Mouse (Mus musculus) liver, embryonic 13.5 days (tissue): Measurements from ENCODE around the gene Setd4. TPM values are rescaled to one million over a fixed set of nuclear protein-coding genes. Genes with fewer than 3 reads are reported as not detected.
"Not testable (repeated sequence)": the region's sequence is repeated elsewhere in the genome, so short reads cannot be mapped to it uniquely, and the experiment has no call there.

Experiments used
- ATAC-seq: fragments of 200-750 bp; cut with Nextera tagmentation; 2 replicates; pipeline ENCODE4 v1.8.0; 2017; ENCODE audit warnings: low read depth, mild to moderate bottlenecking, moderate number of reproducible peaks, moderate library complexity
- DNase-seq: peaks from one replicate; pipeline ENCODE4 v3.0.0; 2022
- H3K27ac ChIP-seq: fragments of 300-500 bp; sonication (generic); 2 replicates; pipeline ENCODE4 v1.5.1; 2015; ENCODE audit warnings: moderate library complexity, mild to moderate bottlenecking, inconsistent platforms
- H3K27me3 ChIP-seq: fragments of 300-500 bp; sonication (generic); 2 replicates; pipeline ENCODE4 v1.6.1; 2015; ENCODE audit warnings: mild to moderate bottlenecking, inconsistent platforms
- H3K36me3 ChIP-seq: fragments of 300-500 bp; sonication (generic); 2 replicates; pipeline ENCODE4 v1.6.1; 2015; ENCODE audit warnings: mild to moderate bottlenecking, inconsistent platforms
- H3K4me1 ChIP-seq: fragments of 300-500 bp; sonication (generic); replicated peaks from 2 replicates; pipeline ENCODE4 v1.6.1; 2015; ENCODE audit warnings: inconsistent platforms
- H3K4me2 ChIP-seq: fragments of 300-500 bp; sonication (generic); 2 replicates; pipeline ENCODE4 v1.6.1; 2015; ENCODE audit warnings: inconsistent platforms, mild to moderate bottlenecking, moderate library complexity
- H3K4me3 ChIP-seq: fragments of 300-500 bp; sonication (generic); replicated peaks from 2 replicates; pipeline ENCODE4 v1.5.1; 2015; ENCODE audit warnings: mild to moderate bottlenecking, inconsistent platforms
- H3K9ac ChIP-seq: fragments of 300-500 bp; sonication (generic); 2 replicates; pipeline ENCODE4 v1.6.1; 2015; ENCODE audit warnings: mild to moderate bottlenecking, inconsistent platforms
- H3K9me3 ChIP-seq: fragments of 300-500 bp; sonication (generic); replicated peaks from 2 replicates; pipeline ENCODE4 v1.6.1; 2016; ENCODE audit warnings: inconsistent platforms
- WGBS: fragments of 180-500 bp; shearing (Covaris S2); methylation state at CpG from one replicate; pipeline ENCODE4 v1.1.7; 2015; ENCODE audit not compliant: insufficient replicate concordance; 5-methylcytosine and 5-hydroxymethylcytosine counted together
- polyA plus RNA-seq: library from polyadenylated mRNA; unstranded; fragments of >200 nt; fragmentation: Nextera tagmentation; extraction: Ambion mirVana; gene quantifications from 2 replicates; pipeline ENCODE4 v1.2.1, GENCODE M21; 2015

Setd4 gene
- polyA plus RNA-seq = 6.0 and 7.0 TPM in 2 replicates

DNA sequence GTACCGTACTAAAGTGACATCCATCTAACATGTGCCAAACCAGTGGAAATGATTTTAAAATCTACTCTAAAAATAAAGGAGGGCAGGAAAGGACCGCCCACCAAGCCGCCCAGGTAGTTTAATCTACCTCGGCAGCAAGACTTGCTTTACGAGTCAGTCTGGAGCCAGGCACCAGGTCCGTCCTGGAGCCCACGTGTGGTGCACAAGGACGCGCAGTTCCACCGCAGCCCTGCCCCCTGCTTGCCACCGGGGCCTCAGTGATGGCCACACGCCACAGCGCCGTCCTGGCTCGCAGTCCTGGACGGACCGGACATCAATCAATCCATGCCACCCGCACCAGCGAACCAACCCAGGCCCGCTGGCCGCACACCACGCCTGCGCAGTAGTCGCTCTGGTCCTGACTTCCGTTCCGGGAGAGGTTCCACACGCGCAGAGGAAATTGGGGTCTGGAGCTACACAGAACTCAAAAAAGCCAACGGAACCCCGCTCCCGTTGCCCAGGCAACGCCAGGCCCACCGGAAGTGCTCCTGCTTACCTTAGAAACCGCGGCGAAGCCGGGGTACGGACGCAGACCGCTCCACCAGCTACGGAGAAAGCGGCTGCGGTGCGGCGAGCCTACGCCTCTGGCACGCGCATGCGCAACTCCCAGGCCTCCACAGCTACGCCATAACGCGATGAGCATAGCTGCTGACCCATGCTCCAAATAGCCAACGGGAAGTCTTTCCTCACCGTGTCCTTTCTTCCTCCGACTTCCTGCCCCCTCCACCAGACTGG is at the start of gene Setd4:
TSS of gene Setd4 (minus strand) at position 625 of the 774 bp plus-strand sequence.
- Histone ChIP-seq H3K4me1 (peaks cover 48% of the 10 kb centered on the region), H3K36me3 (peaks cover 2% of the 10 kb centered on the region), H3K4me2 (peak within 1 kb of the TSS; percentile 87), H3K4me3 (peak within 1 kb of the TSS; percentile 78), H3K27me3 (peaks cover 12% of the 10 kb centered on the region), H3K9ac (peak within 1 kb of the TSS; percentile 86), H3K9me3 (no peaks in the 10 kb centered on the region), H3K27ac (peak within 1 kb of the TSS; percentile 84)
- ATAC-seq (peak; percentile 88), DNase-seq (peak; percentile 83)
- WGBS = 2% methylated on average over 55 of the region's 55 CpGs

DNA sequence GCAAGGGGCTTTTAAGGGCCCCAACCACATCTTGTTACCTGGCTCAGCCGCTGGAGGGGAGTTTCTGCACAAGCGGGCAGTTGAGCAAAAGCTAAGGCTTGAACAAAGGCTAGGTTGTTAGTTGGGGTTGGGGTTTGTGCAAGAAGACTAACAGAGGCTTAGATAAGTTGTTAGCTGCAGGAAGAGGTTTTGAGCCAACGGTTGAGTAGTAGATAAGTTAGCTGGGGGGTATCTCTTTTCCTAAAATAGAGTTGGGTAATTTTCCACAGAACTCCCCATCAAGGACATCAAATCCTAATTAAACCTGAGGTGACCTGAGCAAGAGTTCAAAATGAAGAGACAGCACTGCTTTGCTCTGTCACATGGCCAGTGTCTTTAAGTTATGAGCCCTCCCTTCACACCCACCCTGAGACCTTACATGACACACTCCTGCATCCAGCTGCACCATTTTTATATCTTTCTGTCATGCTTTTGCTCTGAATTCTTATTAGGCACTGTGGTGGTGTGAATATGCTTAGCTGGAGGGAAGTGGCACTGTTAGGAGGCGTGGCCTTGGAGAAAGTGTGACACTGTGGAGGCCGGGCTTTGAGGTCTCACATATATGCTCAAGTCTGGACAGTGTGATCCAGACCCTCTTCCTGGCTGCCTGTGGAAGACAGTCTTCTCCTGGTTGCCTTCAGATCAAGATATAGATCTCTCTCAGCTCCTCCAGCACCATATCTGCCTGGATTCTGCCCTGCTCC is 44.7 kb upstream of the Setd4 start:
- H3K4me3 ChIP-seq = no peak overlapping the region
- no peaks in the 10 kb centered on the region for H3K9me3 ChIP-seq
- ATAC-seq (no peak), DNase-seq (no peak)
- H3K27me3 ChIP-seq = no peaks in the 10 kb centered on the region
- no peak overlapping the region for H3K9ac ChIP-seq
- no peaks in the 10 kb centered on the region for H3K36me3 ChIP-seq
- no peaks in the 10 kb centered on the region for H3K4me1 ChIP-seq
- no peak overlapping the region for H3K4me2 ChIP-seq
- no peak overlapping the region for H3K27ac ChIP-seq
- WGBS = 49% methylated on average over 5 of the region's 5 CpGs

DNA sequence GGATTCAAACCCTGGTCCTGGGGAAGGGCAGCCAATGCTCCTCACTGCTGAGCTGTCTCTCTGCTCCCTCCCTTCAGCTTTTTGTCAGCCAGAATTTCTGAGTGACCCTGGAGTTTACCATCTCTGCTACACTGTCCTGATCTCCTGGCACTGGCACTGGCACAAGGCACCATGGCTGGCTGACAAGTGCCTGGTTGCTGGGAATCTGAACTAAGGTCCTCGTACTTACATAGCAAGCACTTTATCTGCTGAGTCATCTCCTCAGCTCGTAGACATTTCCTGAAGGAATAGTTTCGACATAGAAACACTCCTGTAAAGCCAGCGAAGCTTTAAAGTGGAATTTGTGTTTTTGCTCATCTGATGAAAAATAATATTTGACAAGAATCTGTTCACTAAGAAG is 40.1 kb upstream of the Setd4 start:
- no peaks in the 10 kb centered on the region for H3K9me3 ChIP-seq
- 19% methylated on average over 4 of the region's 4 CpGs for WGBS
- DNase-seq (no peak), ATAC-seq (no peak)
- no peaks in the 10 kb centered on the region for H3K36me3 ChIP-seq
- no peak overlapping the region for H3K9ac ChIP-seq
- H3K27me3 ChIP-seq = no peaks in the 10 kb centered on the region
- no peak overlapping the region for H3K4me2 ChIP-seq
- H3K27ac ChIP-seq = no peak overlapping the region
- H3K4me1 ChIP-seq = no peaks in the 10 kb centered on the region
- H3K4me3 ChIP-seq = no peak overlapping the region

DNA sequence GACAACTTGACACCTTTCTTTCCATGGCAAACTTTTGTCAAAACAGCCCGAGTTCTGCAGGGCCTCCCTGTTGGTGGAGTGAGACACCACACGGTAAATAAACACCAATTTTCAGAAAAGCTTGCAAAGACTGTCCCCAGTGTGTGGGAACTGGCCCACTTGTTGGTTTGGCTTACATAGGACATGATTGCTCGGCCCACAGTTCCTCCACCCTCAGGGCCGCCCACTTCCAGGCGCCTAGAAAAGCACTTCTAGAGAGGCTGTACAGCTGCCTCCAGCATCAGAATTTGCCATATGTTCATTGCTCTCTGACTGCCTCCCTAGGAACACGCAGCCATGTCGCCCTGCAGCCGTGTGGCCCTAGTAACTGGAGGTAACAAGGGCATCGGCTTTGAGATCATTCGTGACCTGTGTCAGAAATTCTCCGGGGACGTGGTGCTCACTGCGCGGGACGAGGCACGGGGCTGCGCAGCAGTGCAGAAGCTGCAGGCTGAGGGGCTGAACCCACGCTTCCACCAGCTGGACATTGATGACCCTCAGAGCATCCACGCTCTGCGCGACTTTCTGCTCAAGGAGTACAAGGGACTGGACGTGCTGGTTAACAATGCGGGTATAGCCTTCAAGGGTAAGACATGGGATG is 24.0 kb upstream of the Setd4 start, which contains the start of gene Gm5678:
TSS of gene Gm5678 (plus strand) at position 337 of the 640 bp plus-strand sequence.
- ATAC-seq (no peak), DNase-seq (no peak)

DNA sequence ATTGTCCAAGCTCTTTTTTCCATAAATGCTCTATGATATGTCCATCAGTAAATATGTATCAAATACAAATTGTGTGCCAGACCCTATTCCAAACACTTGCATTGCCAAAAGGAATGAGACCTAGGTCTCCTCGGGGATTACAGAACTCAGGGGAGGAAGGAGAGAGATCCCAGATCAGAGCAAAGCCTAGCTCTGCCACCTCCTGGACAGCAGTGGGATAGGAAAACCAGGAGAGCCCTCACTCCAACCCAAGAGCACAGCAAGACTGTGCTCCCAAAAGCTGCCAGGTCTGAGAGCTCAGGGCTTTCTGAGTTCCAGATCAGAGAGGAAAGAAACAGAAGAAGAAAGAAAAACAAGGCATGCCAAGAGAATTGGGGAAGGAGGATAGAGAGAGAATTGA is 22.9 kb upstream of the Setd4 start:
- Histone ChIP-seq H3K9ac (no peak overlapping the region), H3K27ac (no peak overlapping the region), H3K9me3 (no peaks in the 10 kb centered on the region), H3K4me3 (no peak overlapping the region), H3K36me3 (no peaks in the 10 kb centered on the region), H3K27me3 (peaks cover 12% of the 10 kb centered on the region; the same call in 1 of the 2 replicates), H3K4me1 (no peaks in the 10 kb centered on the region), H3K4me2 (no peak overlapping the region)
- ATAC-seq (no peak), DNase-seq (no peak)
- whole genome bisulfite sequencing = 10% methylated on average over 1 of the region's 1 CpGs

More for the DNA sequence above, 24.0 kb upstream of the Setd4 start, which contains the start of gene Gm5678:
- peaks cover 12% of the 10 kb centered on the region; the same call in 1 of the 2 replicates for H3K27me3 ChIP-seq
- H3K4me2 ChIP-seq = no peak within 1 kb of the TSS
- H3K4me3 ChIP-seq = no peak within 1 kb of the TSS
- no peaks in the 10 kb centered on the region for H3K9me3 ChIP-seq
- H3K36me3 ChIP-seq = no peaks in the 10 kb centered on the region
- no peak within 1 kb of the TSS for H3K9ac ChIP-seq
- H3K4me1 ChIP-seq = no peaks in the 10 kb centered on the region
- no peak within 1 kb of the TSS for H3K27ac ChIP-seq
- WGBS = 72% methylated on average over 23 of the region's 23 CpGs

DNA sequence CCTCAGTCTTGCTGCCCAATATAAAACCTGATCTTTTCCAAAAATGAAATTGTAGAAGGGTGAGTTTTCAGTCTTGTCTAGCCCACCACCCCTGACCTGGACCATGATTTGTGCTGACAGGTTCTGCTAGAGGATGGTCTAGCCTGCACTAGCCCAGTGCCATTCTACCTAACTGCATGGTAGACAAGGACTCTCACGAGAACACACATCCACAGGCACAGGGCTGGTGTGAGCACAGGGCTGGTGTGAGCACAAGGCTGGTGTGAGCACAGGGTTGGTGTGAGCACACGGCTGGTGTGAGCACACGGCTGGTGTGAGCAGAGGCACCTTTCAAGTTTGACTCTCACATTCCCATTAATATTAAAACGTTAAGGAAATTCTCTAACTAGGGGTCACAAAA is 20.8 kb upstream of the Setd4 start:
- Histone ChIP-seq H3K4me2 (no peak overlapping the region), H3K9me3 (no peaks in the 10 kb centered on the region), H3K4me3 (no peak overlapping the region), H3K36me3 (no peaks in the 10 kb centered on the region), H3K27ac (no peak overlapping the region), H3K4me1 (no peaks in the 10 kb centered on the region), H3K9ac (no peak overlapping the region), H3K27me3 (peaks cover 12% of the 10 kb centered on the region; the same call in 1 of the 2 replicates)
- ATAC-seq (no peak), DNase-seq (no peak)
- 67% methylated on average over 4 of the region's 4 CpGs for WGBS

DNA sequence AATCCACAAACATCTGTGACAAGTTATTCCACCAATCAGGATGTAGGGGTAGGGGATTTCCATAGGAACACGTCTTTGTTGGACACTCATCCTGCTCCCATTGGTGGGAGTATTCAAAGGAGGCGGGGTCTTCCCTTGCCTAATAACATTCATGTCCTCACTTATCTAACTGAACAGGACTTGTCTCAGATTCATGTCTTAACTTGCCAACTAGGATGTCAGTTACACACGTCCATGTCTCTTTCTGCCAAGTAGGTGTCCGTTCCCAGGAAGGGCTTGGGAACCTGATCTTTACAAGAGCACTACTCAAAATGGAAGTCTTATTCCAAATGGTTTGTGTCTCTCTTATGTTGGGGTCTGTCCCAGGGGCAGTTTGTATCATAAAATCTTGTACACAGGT is 19.9 kb upstream of the Setd4 start:
- H3K9ac ChIP-seq, H3K36me3 ChIP-seq, H3K4me3 ChIP-seq, H3K27ac ChIP-seq, H3K4me2 ChIP-seq, DNase-seq, H3K4me1 ChIP-seq, H3K9me3 ChIP-seq, ATAC-seq: not testable (repeated sequence)
- peaks cover 12% of the 10 kb centered on the region; the same call in 1 of the 2 replicates for H3K27me3 ChIP-seq
- WGBS = 66% methylated on average over 4 of the region's 4 CpGs

DNA sequence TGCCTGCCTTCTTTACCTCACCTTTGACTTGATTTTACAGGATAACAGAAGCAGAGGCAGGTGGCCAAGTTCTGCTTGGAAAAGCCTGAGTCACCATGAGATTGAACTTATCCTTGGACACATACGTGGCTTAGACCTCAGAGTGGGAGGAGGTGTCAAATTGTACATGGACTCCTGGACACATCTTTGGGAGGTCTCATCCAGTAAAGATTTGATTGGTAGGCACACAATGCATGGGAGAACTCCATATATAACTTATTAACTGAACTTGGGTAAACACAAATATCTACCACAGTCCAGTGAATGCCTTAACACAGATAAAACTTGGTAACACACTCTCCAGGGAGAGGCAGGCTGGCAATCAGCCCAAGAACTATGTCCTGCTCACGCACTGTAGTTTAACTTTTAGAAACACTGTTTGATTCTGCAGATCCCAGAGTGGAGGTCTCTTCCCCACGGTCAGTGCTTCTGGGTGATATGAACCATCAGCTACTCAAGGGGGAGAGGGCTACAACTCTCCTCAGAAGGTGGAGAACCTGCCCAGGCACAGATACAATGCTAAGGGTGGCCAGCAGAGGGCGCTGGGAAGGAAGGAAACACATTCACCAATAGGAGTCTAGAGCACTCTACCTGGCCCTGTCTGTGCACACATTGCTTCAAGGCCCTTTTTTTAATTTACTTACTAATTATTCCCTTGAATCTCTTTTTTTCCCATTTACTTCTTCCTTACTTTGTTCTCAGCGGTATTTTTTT is 11.4 kb upstream of the Setd4 start:
- peaks cover 3% of the 10 kb centered on the region; the same call in 1 of the 2 replicates for H3K36me3 ChIP-seq
- no peak overlapping the region for H3K4me2 ChIP-seq
- H3K27ac ChIP-seq = no peak overlapping the region
- H3K9ac ChIP-seq = no peak overlapping the region
- 0 out of 2 replicates have a peak, but pooled peaks have one; percentile 45 for ATAC-seq
- no peaks in the 10 kb centered on the region for H3K4me1 ChIP-seq
- H3K27me3 ChIP-seq = no peaks in the 10 kb centered on the region
- peak; percentile 55 for DNase-seq
- H3K4me3 ChIP-seq = no peak overlapping the region
- H3K9me3 ChIP-seq = no peaks in the 10 kb centered on the region
- 22% methylated on average over 5 of the region's 5 CpGs for WGBS

DNA sequence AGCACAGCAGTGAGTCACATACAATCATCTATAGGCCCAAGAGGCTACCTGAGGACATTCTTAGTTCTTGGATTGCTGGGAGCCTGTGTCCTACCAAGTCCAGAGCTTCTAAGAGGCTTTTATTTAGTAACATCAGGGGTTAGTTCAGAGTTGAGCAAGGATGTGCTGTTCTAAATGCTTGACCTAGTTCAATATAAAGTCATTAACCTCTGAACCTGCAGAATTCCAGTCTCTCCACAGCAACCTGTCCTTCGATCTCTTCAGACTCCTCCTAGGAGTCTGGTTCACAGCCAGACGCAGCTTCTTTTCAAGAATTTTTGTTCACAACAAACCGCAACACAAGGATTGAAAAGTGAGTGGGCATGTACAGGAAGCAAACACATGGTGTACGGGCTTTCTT is 7.1 kb upstream of the Setd4 start:
- Histone ChIP-seq H3K4me2 (no peak overlapping the region), H3K9me3 (no peaks in the 10 kb centered on the region), H3K36me3 (peaks cover 5% of the 10 kb centered on the region; the same call in 1 of the 2 replicates), H3K4me3 (no peak overlapping the region), H3K27me3 (peaks cover 4% of the 10 kb centered on the region; the same call in 1 of the 2 replicates), H3K9ac (no peak overlapping the region), H3K4me1 (peaks cover 17% of the 10 kb centered on the region), H3K27ac (no peak overlapping the region)
- 77% methylated on average over 4 of the region's 4 CpGs for WGBS
- no peak for DNase-seq
- ATAC-seq = no peak

DNA sequence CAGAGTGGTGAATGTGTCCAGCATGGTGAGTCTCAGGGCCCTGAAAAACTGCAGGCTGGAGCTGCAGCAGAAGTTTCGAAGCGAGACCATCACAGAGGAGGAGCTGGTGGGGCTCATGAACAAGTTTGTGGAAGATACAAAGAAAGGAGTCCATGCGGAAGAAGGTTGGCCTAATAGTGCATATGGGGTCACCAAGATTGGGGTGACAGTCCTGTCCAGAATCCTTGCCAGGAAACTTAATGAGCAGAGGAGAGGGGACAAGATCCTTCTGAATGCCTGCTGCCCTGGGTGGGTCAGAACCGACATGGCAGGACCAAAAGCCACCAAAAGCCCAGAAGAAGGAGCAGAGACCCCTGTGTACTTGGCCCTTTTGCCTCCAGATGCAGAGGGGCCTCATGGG is 5.9 kb upstream of the Setd4 start:
- Histone ChIP-seq H3K4me2 (no peak overlapping the region), H3K36me3 (peaks cover 5% of the 10 kb centered on the region; the same call in 1 of the 2 replicates), H3K9me3 (no peaks in the 10 kb centered on the region), H3K4me3 (no peak overlapping the region), H3K27ac (no peak overlapping the region), H3K27me3 (peaks cover 12% of the 10 kb centered on the region), H3K9ac (no peak overlapping the region), H3K4me1 (peaks cover 19% of the 10 kb centered on the region)
- WGBS = 78% methylated on average over 4 of the region's 4 CpGs
- DNase-seq (no peak), ATAC-seq (no peak)
